Mouse (Mus musculus) hindbrain, embryonic 11.5 days (tissue): Measurements from ENCODE around the gene 1700001C19Rik. TPM values are rescaled to one million over a fixed set of nuclear protein-coding genes. Genes with fewer than 3 reads are reported as not detected.

ENCODE experiments used
- ATAC-seq: fragments of 200-750 bp; cut with Nextera tagmentation; 2 replicates; pipeline ENCODE4 v1.8.0; 2017; ENCODE audit warnings: mild to moderate bottlenecking, moderate TSS enrichment, moderate library complexity; ENCODE audit not compliant: low FRiP score
- DNase-seq: peaks from one replicate; pipeline ENCODE4 v3.0.0-alpha.2; 2015; ENCODE audit warnings: low spot score
- H3K27ac ChIP-seq: fragments of 300-500 bp; sonication (generic); 2 replicates; pipeline ENCODE4 v1.5.1; 2014; ENCODE audit warnings: mild to moderate bottlenecking, low read depth, low read length
- H3K27me3 ChIP-seq: fragments of 300-500 bp; sonication (generic); 2 replicates; pipeline ENCODE4 v1.6.1; 2014; ENCODE audit warnings: mild to moderate bottlenecking, low read length, moderate library complexity, mixed read lengths; ENCODE audit not compliant: control insufficient read depth, insufficient read depth
- H3K36me3 ChIP-seq: fragments of 300-500 bp; sonication (generic); 2 replicates; pipeline ENCODE4 v1.6.1; 2014; ENCODE audit warnings: mild to moderate bottlenecking, low read length, moderate library complexity, mixed read lengths; ENCODE audit not compliant: control insufficient read depth, insufficient read depth
- H3K4me1 ChIP-seq: fragments of 300-500 bp; sonication (generic); replicated peaks from 2 replicates; pipeline ENCODE4 v1.6.1; 2014; ENCODE audit warnings: low read length, mixed read lengths; ENCODE audit not compliant: control insufficient read depth, insufficient read depth
- H3K4me2 ChIP-seq: fragments of 300-500 bp; sonication (generic); replicated peaks from 2 replicates; pipeline ENCODE4 v1.6.1; 2014; ENCODE audit warnings: mild to moderate bottlenecking, low read depth, low read length
- H3K4me3 ChIP-seq: fragments of 300-500 bp; sonication (generic); 2 replicates; pipeline ENCODE4 v1.5.1; 2014; ENCODE audit warnings: low read depth, low read length
- H3K9ac ChIP-seq: fragments of 300-500 bp; sonication (generic); 2 replicates; pipeline ENCODE4 v1.6.1; 2014; ENCODE audit warnings: low read depth, low read length
- H3K9me3 ChIP-seq: fragments of 300-500 bp; sonication (generic); 2 replicates; pipeline ENCODE4 v1.6.1; 2016; ENCODE audit warnings: low read length; ENCODE audit not compliant: control insufficient read depth
- WGBS: fragments of 180-500 bp; shearing (Covaris S2); extraction: QIAGEN DNeasy Blood & Tissue Kit; methylation state at CpG from one replicate; pipeline ENCODE4 v1.1.7; 2014; 5-methylcytosine and 5-hydroxymethylcytosine counted together
- polyA plus RNA-seq: library from polyadenylated mRNA; unstranded; fragments of >200 nt; fragmentation: Nextera tagmentation; extraction: Ambion mirVana; gene quantifications from 2 replicates; pipeline ENCODE4 v1.2.1, GENCODE M21; 2014

1700001C19Rik gene
- polyA plus RNA-seq, 1 experiment from 2014 or later = 0.68 TPM

GRCm38 (mm10) chr17:47466284-47466683 lies 29.1 kb upstream of the 1700001C19Rik start:
- Histone ChIP-seq H3K36me3 (no peaks in the 10 kb centered on the region), H3K27ac (no peak overlapping the region), H3K4me3 (no peak overlapping the region), H3K9ac (no peak overlapping the region), H3K4me1 (peaks cover 6% of the 10 kb centered on the region; the same call in 1 of the 2 replicates), H3K27me3 (peaks cover 30% of the 10 kb centered on the region), H3K4me2 (no peak overlapping the region), H3K9me3 (no peaks in the 10 kb centered on the region)
- DNase-seq (no peak), ATAC-seq (no peak)
- WGBS = 40% methylated on average over 8 of the region's 9 CpGs

- WGBS = 73% methylated on average over 11 of the region's 11 CpGs
- Histone ChIP-seq H3K4me2 (no peak overlapping the region), H3K27ac (no peak overlapping the region), H3K9ac (no peak overlapping the region), H3K4me3 (no peak overlapping the region), H3K4me1 (peaks cover 6% of the 10 kb centered on the region; the same call in 1 of the 2 replicates), H3K27me3 (peaks cover 30% of the 10 kb centered on the region), H3K9me3 (no peaks in the 10 kb centered on the region), H3K36me3 (no peaks in the 10 kb centered on the region)
- ATAC-seq = no peak
- DNase-seq = no peak
Measured at GRCm38 (mm10) chr17:47465016-47465415, 27.8 kb upstream of the 1700001C19Rik start.

- Histone ChIP-seq H3K27ac (no peak overlapping the region), H3K9me3 (no peaks in the 10 kb centered on the region), H3K36me3 (no peaks in the 10 kb centered on the region), H3K4me1 (peaks cover 6% of the 10 kb centered on the region; the same call in 1 of the 2 replicates), H3K4me2 (no peak overlapping the region), H3K9ac (no peak overlapping the region), H3K4me3 (no peak overlapping the region), H3K27me3 (peaks cover 30% of the 10 kb centered on the region)
- no peak for DNase-seq
- 41% methylated on average over 12 of the region's 12 CpGs for WGBS
- no peak for ATAC-seq
Measured at GRCm38 (mm10) chr17:47464248-47464965, 27.2 kb upstream of the 1700001C19Rik start.

GRCm38 (mm10) chr17:47462728-47463388 lies 25.7 kb upstream of the 1700001C19Rik start:
- no peak overlapping the region for H3K4me2 ChIP-seq
- WGBS = 46% methylated on average over 9 of the region's 9 CpGs
- no peak overlapping the region for H3K4me3 ChIP-seq
- no peaks in the 10 kb centered on the region for H3K9me3 ChIP-seq
- H3K4me1 ChIP-seq = 0 out of 2 replicates have a peak, but pooled peaks cover 2% of the 10 kb centered on the region
- peaks cover 16% of the 10 kb centered on the region for H3K27me3 ChIP-seq
- ATAC-seq = no peak
- H3K36me3 ChIP-seq = no peaks in the 10 kb centered on the region
- no peak overlapping the region for H3K9ac ChIP-seq
- H3K27ac ChIP-seq = no peak overlapping the region
- no peak for DNase-seq

GRCm38 (mm10) chr17:47462209-47462608 lies 25.0 kb upstream of the 1700001C19Rik start:
- DNase-seq = no peak

GRCm38 (mm10) chr17:47461688-47462087 lies 24.5 kb upstream of the 1700001C19Rik start:
- H3K27ac ChIP-seq = no peak overlapping the region
- no peaks in the 10 kb centered on the region for H3K36me3 ChIP-seq
- no peak for ATAC-seq
- H3K4me3 ChIP-seq = no peak overlapping the region
- no peak overlapping the region for H3K4me2 ChIP-seq
- no peaks in the 10 kb centered on the region for H3K9me3 ChIP-seq
- 0 out of 2 replicates have a peak, but pooled peaks cover 2% of the 10 kb centered on the region for H3K4me1 ChIP-seq
- no peak overlapping the region for H3K9ac ChIP-seq
- peaks cover 7% of the 10 kb centered on the region; the same call in 1 of the 2 replicates for H3K27me3 ChIP-seq
- WGBS = 69% methylated on average over 3 of the region's 3 CpGs
- DNase-seq = no peak

More at GRCm38 (mm10) chr17:47462209-47462608, 25.0 kb upstream of the 1700001C19Rik start:
- Histone ChIP-seq H3K27ac (no peak overlapping the region), H3K4me3 (no peak overlapping the region), H3K4me2 (no peak overlapping the region), H3K27me3 (peaks cover 10% of the 10 kb centered on the region), H3K4me1 (0 out of 2 replicates have a peak, but pooled peaks cover 2% of the 10 kb centered on the region), H3K9ac (no peak overlapping the region), H3K36me3 (no peaks in the 10 kb centered on the region), H3K9me3 (no peaks in the 10 kb centered on the region)
- ATAC-seq = no peak
- 75% methylated on average over 7 of the region's 7 CpGs for WGBS

- no peak for ATAC-seq
- Histone ChIP-seq H3K27ac (no peak overlapping the region), H3K4me2 (no peak overlapping the region), H3K4me3 (no peak overlapping the region), H3K9ac (no peak overlapping the region), H3K4me1 (no peaks in the 10 kb centered on the region), H3K9me3 (no peaks in the 10 kb centered on the region), H3K27me3 (no peaks in the 10 kb centered on the region), H3K36me3 (no peaks in the 10 kb centered on the region)
- 84% methylated on average over 3 of the region's 3 CpGs for WGBS
- DNase-seq = no peak
Measured at GRCm38 (mm10) chr17:47459341-47459919, 22.3 kb upstream of the 1700001C19Rik start.

- Histone ChIP-seq H3K4me1 (no peaks in the 10 kb centered on the region), H3K9me3 (no peaks in the 10 kb centered on the region), H3K27me3 (no peaks in the 10 kb centered on the region), H3K27ac (no peak overlapping the region), H3K4me2 (no peak overlapping the region), H3K9ac (no peak overlapping the region), H3K4me3 (no peak overlapping the region), H3K36me3 (no peaks in the 10 kb centered on the region)
- no peak for DNase-seq
- 94% methylated on average over 2 of the region's 2 CpGs for WGBS
- no peak for ATAC-seq
Measured at GRCm38 (mm10) chr17:47458936-47459335, 21.8 kb upstream of the 1700001C19Rik start.
